9 mouse cellular contexts compared by ENCODE assay signal in the genomic region with DNA sequence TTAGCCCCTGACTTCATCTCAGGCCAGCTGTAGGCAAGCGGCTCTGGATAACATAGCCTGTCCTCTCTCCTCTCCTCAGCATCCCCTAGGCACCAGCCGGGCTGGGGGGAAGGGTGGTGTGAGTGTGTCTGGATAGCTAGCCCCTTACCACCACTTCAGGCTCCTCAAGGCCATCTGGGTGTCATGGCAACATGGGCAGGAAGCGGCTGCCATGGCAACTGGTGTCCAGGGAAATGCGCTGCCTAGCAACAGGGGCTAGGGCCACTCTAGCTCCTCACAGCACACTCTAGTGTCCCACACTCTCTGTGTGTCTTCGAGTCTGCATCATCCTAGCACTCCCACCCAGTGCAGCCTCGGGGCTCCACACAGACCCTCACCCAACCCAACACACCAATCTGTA. TPM values are rescaled to one million over a fixed set of nuclear protein-coding genes. Genes with fewer than 3 reads are reported as not detected.
DNase-seq lines count a peak whose midpoint lies in the region; ATAC-seq and TF ChIP-seq lines count a peak whose summit lies in the region.
"Had no signal": no experiment of that assay in that cellular context is flagged by ENCODE, and none has a peak within 500 bp of the region (broad histone marks: within the 10 kb centered on the region; RNA-seq: fewer than 3 reads in every experiment).

No protein-coding gene starts in this region.

- WGBS in embryonic facial prominence, embryonic 12.5 days: 36% methylated on average over 6 of the region's 6 CpGs

- H3K36me3 ChIP-seq in embryonic facial prominence, embryonic 12.5 days: no peaks in the 10 kb centered on the region

- H3K4me3 ChIP-seq in embryonic facial prominence, embryonic 12.5 days: no peak overlapping the region
- peak overlapping the region; percentile 26 for H3K4me3 ChIP-seq in layer of hippocampus, adult 2 months

- peak; percentile 79 for ATAC-seq in embryonic facial prominence, embryonic 12.5 days (ENCODE audit: insufficient number of reproducible peaks, insufficient read depth, low FRiP score, low TSS enrichment)

- no peaks in the 10 kb centered on the region for H3K9me3 ChIP-seq in embryonic facial prominence, embryonic 12.5 days

- H3K4me1 ChIP-seq in embryonic facial prominence, embryonic 12.5 days: peaks cover 13% of the 10 kb centered on the region

- H3K9ac ChIP-seq in embryonic facial prominence, embryonic 12.5 days: no peak overlapping the region

- TF ChIP-seq CTCF in brain, embryonic 14.5 days (IDR thresholded peaks at IDR 0.05; ENCODE audit: borderline replicate concordance, extremely low read depth, insufficient read depth, insufficient read length): no peak
- TF ChIP-seq CTCF in layer of hippocampus, adult 2 months (conservative IDR thresholded peaks at IDR 0.05): no peak

- H3K27me3 ChIP-seq in embryonic facial prominence, embryonic 12.5 days: no peaks in the 10 kb centered on the region

- TF ChIP-seq POLR2A in brain, embryonic 14.5 days (IDR thresholded peaks at IDR 0.05; ENCODE audit: borderline replicate concordance, extremely low read depth, insufficient read depth, insufficient read length, poor library complexity, severe bottlenecking): no peak

- peak; percentile 97 for DNase-seq in brain, embryonic 14.5 days (ENCODE audit: low read depth)
- DNase-seq in layer of hippocampus, adult 2 months (ENCODE audit: low spot score in 2 of 2): peak; percentile 66 to 78
- peak; percentile 85 for DNase-seq in neural tube, embryonic 10.5 days (ENCODE audit: extremely low spot score, low spot score)
- no peak for DNase-seq in gastrocnemius, postnatal 36 days
- no peak for DNase-seq in kidney, adult 18-20 months
- DNase-seq in gastrocnemius, adult 8-10 months (ENCODE audit: low spot score in 2 of 2): no peak
- DNase-seq in heart, postnatal 25 days (ENCODE audit: low spot score): no peak

- H3K4me2 ChIP-seq in embryonic facial prominence, embryonic 12.5 days (replicated peaks): peak overlapping the region; percentile 3; the same call in 1 of the 2 replicates

- intact Hi-C loops in gastrocnemius, postnatal 36 days (cut with DNase I): loop anchor here (5.0 kb wide), 1 partner anchor 161 kb away; the partner anchor contains the start of gene Dgcr6
- intact Hi-C loops in heart, postnatal 25 days (cut with DNase I): loop anchor here (5.0 kb wide), 1 partner anchor 91 kb away; no protein-coding TSS in a partner anchor

- 0 out of 2 replicates have a peak overlapping the region, but pooled peaks have one; percentile 36 for H3K27ac ChIP-seq in embryonic facial prominence, embryonic 12.5 days
- H3K27ac ChIP-seq in layer of hippocampus, adult 2 months: peak overlapping the region; percentile 91

RNA-seq across cellular contexts. Expression of gene Ccdc188, which starts 4.0 kb away (rescaled TPM):
- polyA plus RNA-seq in brain, embryonic 14.5 days (2012; rRNA removed): not detected in 2 replicates
- polyA plus RNA-seq in embryonic facial prominence, embryonic 12.5 days (2016; fragmentation: Nextera tagmentation; extraction: Ambion mirVana): not detected in 2 replicates
- not detected for total RNA-seq in layer of hippocampus, adult 2 months (2021)
- not detected for total RNA-seq in gastrocnemius, postnatal 36 days (2021)
- total RNA-seq in gastrocnemius, adult 8-10 months (2022): not detected
- not detected for total RNA-seq in heart, postnatal 25 days (2021)
- total RNA-seq: hematopoietic stem cell, adult 5-6 weeks had no signal

RNA-seq across cellular contexts. Expression of gene Zdhhc8, which starts 21.2 kb away (rescaled TPM):
- polyA plus RNA-seq in brain, embryonic 14.5 days (2012; rRNA removed): 60.4 and 69.0 TPM in 2 replicates
- polyA plus RNA-seq in embryonic facial prominence, embryonic 12.5 days (2016; fragmentation: Nextera tagmentation; extraction: Ambion mirVana): 19.9 and 23.0 TPM in 2 replicates
- total RNA-seq in layer of hippocampus, adult 2 months (2021): 10 to 100 TPM; 72.0 to 84.1 TPM
- total RNA-seq in gastrocnemius, postnatal 36 days (2021): 10 to 100 TPM; 23.1 to 23.4 TPM
- total RNA-seq in gastrocnemius, adult 8-10 months (2022): 10 to 100 TPM; 22.8 to 29.6 (median 26.2) TPM
- total RNA-seq in heart, postnatal 25 days (2021): 10 to 100 TPM; 22.4 to 24.1 TPM

RNA-seq across cellular contexts. Expression of gene Trmt2a, which starts 34.8 kb away (rescaled TPM):
- polyA plus RNA-seq in brain, embryonic 14.5 days (2012; rRNA removed): 83.5 and 111 TPM in 2 replicates
- polyA plus RNA-seq in embryonic facial prominence, embryonic 12.5 days (2016; fragmentation: Nextera tagmentation; extraction: Ambion mirVana): 109 and 115 TPM in 2 replicates
- 10 to 100 TPM; 51.1 to 54.9 TPM for total RNA-seq in layer of hippocampus, adult 2 months (2021)
- total RNA-seq in gastrocnemius, postnatal 36 days (2021): 10 to 100 TPM in 1 of 2 experiments, 1 to 10 TPM in 1; 8.8 to 10.4 TPM
- 10 to 100 TPM in 2 of 4 experiments, 1 to 10 TPM in 2; 7.9 to 11.4 (median 9.3) TPM for total RNA-seq in gastrocnemius, adult 8-10 months (2022)
- 10 to 100 TPM; 21.5 to 22.5 TPM for total RNA-seq in heart, postnatal 25 days (2021)

RNA-seq across cellular contexts. Expression of gene Ranbp1, which starts 34.8 kb away (rescaled TPM):
- 177 and 190 TPM in 2 replicates for polyA plus RNA-seq in brain, embryonic 14.5 days (2012; rRNA removed)
- polyA plus RNA-seq in embryonic facial prominence, embryonic 12.5 days (2016; fragmentation: Nextera tagmentation; extraction: Ambion mirVana): 754 and 814 TPM in 2 replicates
- 10 to 100 TPM; 93.6 to 98.0 TPM for total RNA-seq in layer of hippocampus, adult 2 months (2021)
- total RNA-seq in gastrocnemius, postnatal 36 days (2021): 10 to 100 TPM; 18.3 to 20.6 TPM
- total RNA-seq in gastrocnemius, adult 8-10 months (2022): 10 to 100 TPM; 15.8 to 20.5 (median 19.1) TPM
- 10 to 100 TPM; 42.7 to 43.0 TPM for total RNA-seq in heart, postnatal 25 days (2021)

RNA-seq across cellular contexts. Expression of gene Gm49776, which starts 44.4 kb away (rescaled TPM):
- 0.14 TPM in 1 of 2 replicates, not detected in the other for polyA plus RNA-seq in brain, embryonic 14.5 days (2012; rRNA removed)
- 2.1 and 2.3 TPM in 2 replicates for polyA plus RNA-seq in embryonic facial prominence, embryonic 12.5 days (2016; fragmentation: Nextera tagmentation; extraction: Ambion mirVana)
- total RNA-seq in layer of hippocampus, adult 2 months (2021): not detected
- not detected for total RNA-seq in gastrocnemius, postnatal 36 days (2021)
- not detected for total RNA-seq in gastrocnemius, adult 8-10 months (2022)
- not detected for total RNA-seq in heart, postnatal 25 days (2021)
- total RNA-seq: hematopoietic stem cell, adult 5-6 weeks had no signal

Comparison
In these comparisons a context has a peak if more than half of its experiments do, and no peak if none do; other contexts are left out.
1. DNase-seq: peak in brain, embryonic 14.5 days (single experiment), layer of hippocampus, adult 2 months (2 of 2) and neural tube, embryonic 10.5 days (single experiment); none in gastrocnemius, postnatal 36 days (0 of 2), kidney, adult 18-20 months (single experiment), gastrocnemius, adult 8-10 months (0 of 2) and heart, postnatal 25 days (single experiment).